Mouse (Mus musculus): ENCODE results near the gene Ccdc185. TPM values are rescaled to one million over a fixed set of nuclear protein-coding genes. Genes with fewer than 3 reads are reported as not detected.

The Ccdc185 gene
- polyA plus RNA-seq, 1 experiment from 2014 or later: not detected

DNA sequence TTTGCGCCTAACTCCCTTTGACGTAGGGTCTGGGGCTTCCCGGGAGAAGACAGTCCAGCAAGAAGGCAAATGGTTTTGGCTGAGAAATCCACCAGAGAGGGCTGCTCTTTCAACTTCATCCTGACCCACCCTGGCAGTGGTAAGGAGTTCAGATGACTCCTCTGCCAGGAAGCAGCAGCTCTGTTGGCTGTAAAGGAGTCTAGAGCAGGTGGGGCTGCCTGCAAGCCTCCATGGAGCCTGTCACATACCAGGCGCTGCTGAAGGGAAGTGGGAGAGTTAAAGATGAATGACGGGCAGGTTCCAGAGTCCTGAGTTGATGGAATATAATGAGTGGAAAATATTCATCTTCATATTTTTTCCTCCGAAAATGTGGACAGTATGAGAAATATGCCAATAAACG lies 34.8 kb upstream of the Ccdc185 start:
- Histone ChIP-seq H3K9me3 (ENCODE audit: control insufficient read depth, low read depth, low read length) (no peaks in the 10 kb centered on the region), H3K4me1 (ENCODE audit: control insufficient read depth, insufficient read depth, low read length) (0 out of 2 replicates have a peak, but pooled peaks cover 4% of the 10 kb centered on the region), H3K9ac (replicated peaks; ENCODE audit: low read depth, low read length) (no peak overlapping the region), H3K27me3 (ENCODE audit: control insufficient read depth, insufficient read depth, low read length) (no peaks in the 10 kb centered on the region), H3K4me3 (ENCODE audit: low read depth, low read length) (no peak overlapping the region), H3K27ac (ENCODE audit: low read length) (no peak overlapping the region), H3K36me3 (ENCODE audit: control insufficient read depth, insufficient read depth, low read length) (no peaks in the 10 kb centered on the region), H3K4me2 (replicated peaks; ENCODE audit: low read depth, low read length) (no peak overlapping the region)
- 88% methylated on average over 7 of the region's 7 CpGs for WGBS
- no peak for ATAC-seq (ENCODE audit: insufficient number of reproducible peaks, insufficient read depth, low FRiP score, low read depth)

GRCm38 (mm10) chr1:182779024-182779520 lies 30.1 kb upstream of the Ccdc185 start:
- ATAC-seq (ENCODE audit: insufficient number of reproducible peaks, insufficient read depth, low FRiP score, low read depth): no peak
- Histone ChIP-seq H3K4me3 (ENCODE audit: low read depth, low read length) (no peak overlapping the region), H3K4me2 (replicated peaks; ENCODE audit: low read depth, low read length) (no peak overlapping the region), H3K9me3 (ENCODE audit: control insufficient read depth, low read depth, low read length) (no peaks in the 10 kb centered on the region), H3K27me3 (ENCODE audit: control insufficient read depth, insufficient read depth, low read length) (no peaks in the 10 kb centered on the region), H3K9ac (replicated peaks; ENCODE audit: low read depth, low read length) (no peak overlapping the region), H3K36me3 (ENCODE audit: control insufficient read depth, insufficient read depth, low read length) (no peaks in the 10 kb centered on the region), H3K4me1 (ENCODE audit: control insufficient read depth, insufficient read depth, low read length) (no peaks in the 10 kb centered on the region), H3K27ac (ENCODE audit: low read length) (no peak overlapping the region)
- 76% methylated on average over 6 of the region's 6 CpGs for WGBS

DNA sequence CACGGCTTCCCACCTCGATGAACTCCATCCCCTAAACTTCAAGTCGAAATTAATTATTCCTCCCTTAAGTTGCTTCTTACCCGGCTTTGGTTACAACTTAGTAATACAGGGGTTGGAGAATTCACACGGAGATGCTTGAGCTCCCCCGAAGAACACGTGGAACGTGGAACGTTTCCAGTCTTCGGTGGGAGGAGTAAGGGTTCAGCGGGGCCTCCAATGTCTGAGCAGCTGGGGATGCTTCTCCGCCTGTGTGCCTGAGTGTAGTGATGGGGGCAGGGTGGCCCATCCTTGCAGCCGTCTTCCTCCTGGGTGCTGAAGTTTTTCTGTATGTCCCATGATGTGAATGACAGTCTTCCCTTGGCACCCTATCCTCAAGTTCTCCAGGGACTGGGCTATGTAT lies 29.2 kb upstream of the Ccdc185 start:
- Histone ChIP-seq H3K4me3 (ENCODE audit: low read depth, low read length) (no peak overlapping the region), H3K36me3 (ENCODE audit: control insufficient read depth, insufficient read depth, low read length) (no peaks in the 10 kb centered on the region), H3K27ac (ENCODE audit: low read length) (no peak overlapping the region), H3K4me2 (replicated peaks; ENCODE audit: low read depth, low read length) (no peak overlapping the region), H3K4me1 (ENCODE audit: control insufficient read depth, insufficient read depth, low read length) (no peaks in the 10 kb centered on the region), H3K9ac (replicated peaks; ENCODE audit: low read depth, low read length) (no peak overlapping the region), H3K27me3 (ENCODE audit: control insufficient read depth, insufficient read depth, low read length) (no peaks in the 10 kb centered on the region), H3K9me3 (ENCODE audit: control insufficient read depth, low read depth, low read length) (no peaks in the 10 kb centered on the region)
- WGBS: 64% methylated on average over 13 of the region's 13 CpGs
- no peak for ATAC-seq (ENCODE audit: insufficient number of reproducible peaks, insufficient read depth, low FRiP score, low read depth)

DNA sequence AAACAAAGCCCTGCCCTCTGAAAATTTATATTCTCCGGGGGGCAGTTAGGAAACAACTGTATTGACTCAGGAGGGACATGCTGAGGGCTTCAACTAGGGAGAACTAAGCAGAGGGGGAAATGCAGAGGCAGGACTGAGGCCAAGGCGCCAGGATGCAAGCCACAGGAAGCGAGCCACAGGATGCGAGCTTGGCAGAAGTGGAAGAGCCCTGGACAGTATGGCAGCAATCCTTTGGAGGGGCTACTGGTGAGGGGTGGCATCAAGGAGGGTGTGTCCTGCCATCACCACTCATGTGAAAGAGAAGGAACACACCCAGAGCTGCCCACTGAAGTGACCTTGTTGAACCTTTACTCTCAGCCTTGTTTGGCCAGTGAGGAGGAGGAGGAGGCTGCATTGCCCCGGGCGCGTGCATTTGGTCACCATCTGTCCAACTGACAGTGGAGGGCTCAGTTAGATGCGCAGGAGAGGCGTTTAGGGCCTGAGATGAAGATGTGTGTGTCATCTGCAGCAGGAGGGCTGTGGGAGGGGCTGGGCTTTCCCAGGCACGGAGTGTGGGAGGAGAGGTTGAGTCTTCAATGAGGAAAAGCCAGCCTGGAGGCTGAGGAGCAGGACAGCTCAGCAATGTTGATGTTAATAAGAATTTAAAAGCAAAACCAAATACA lies 27.9 kb upstream of the Ccdc185 start:
- no peak for ATAC-seq (ENCODE audit: insufficient number of reproducible peaks, insufficient read depth, low FRiP score, low read depth)
- no peak overlapping the region for H3K27ac ChIP-seq (ENCODE audit: low read length)

GRCm38 (mm10) chr1:182775576-182775975 lies 26.6 kb upstream of the Ccdc185 start:
- Histone ChIP-seq H3K4me2 (replicated peaks; ENCODE audit: low read depth, low read length) (no peak overlapping the region), H3K4me1 (ENCODE audit: control insufficient read depth, insufficient read depth, low read length) (no peaks in the 10 kb centered on the region), H3K27me3 (ENCODE audit: control insufficient read depth, insufficient read depth, low read length) (no peaks in the 10 kb centered on the region), H3K4me3 (ENCODE audit: low read depth, low read length) (no peak overlapping the region), H3K27ac (ENCODE audit: low read length) (no peak overlapping the region), H3K36me3 (ENCODE audit: control insufficient read depth, insufficient read depth, low read length) (no peaks in the 10 kb centered on the region), H3K9me3 (ENCODE audit: control insufficient read depth, low read depth, low read length) (no peaks in the 10 kb centered on the region), H3K9ac (replicated peaks; ENCODE audit: low read depth, low read length) (no peak overlapping the region)
- 89% methylated on average over 7 of the region's 7 CpGs for WGBS
- no peak for ATAC-seq (ENCODE audit: insufficient number of reproducible peaks, insufficient read depth, low FRiP score, low read depth)

More for the DNA sequence above, 27.9 kb upstream of the Ccdc185 start:
- Histone ChIP-seq H3K27me3 (ENCODE audit: control insufficient read depth, insufficient read depth, low read length) (no peaks in the 10 kb centered on the region), H3K4me3 (ENCODE audit: low read depth, low read length) (no peak overlapping the region), H3K4me1 (ENCODE audit: control insufficient read depth, insufficient read depth, low read length) (no peaks in the 10 kb centered on the region), H3K4me2 (replicated peaks; ENCODE audit: low read depth, low read length) (no peak overlapping the region), H3K36me3 (ENCODE audit: control insufficient read depth, insufficient read depth, low read length) (no peaks in the 10 kb centered on the region), H3K9ac (replicated peaks; ENCODE audit: low read depth, low read length) (no peak overlapping the region), H3K9me3 (ENCODE audit: control insufficient read depth, low read depth, low read length) (no peaks in the 10 kb centered on the region)
- WGBS: 65% methylated on average over 10 of the region's 10 CpGs

DNA sequence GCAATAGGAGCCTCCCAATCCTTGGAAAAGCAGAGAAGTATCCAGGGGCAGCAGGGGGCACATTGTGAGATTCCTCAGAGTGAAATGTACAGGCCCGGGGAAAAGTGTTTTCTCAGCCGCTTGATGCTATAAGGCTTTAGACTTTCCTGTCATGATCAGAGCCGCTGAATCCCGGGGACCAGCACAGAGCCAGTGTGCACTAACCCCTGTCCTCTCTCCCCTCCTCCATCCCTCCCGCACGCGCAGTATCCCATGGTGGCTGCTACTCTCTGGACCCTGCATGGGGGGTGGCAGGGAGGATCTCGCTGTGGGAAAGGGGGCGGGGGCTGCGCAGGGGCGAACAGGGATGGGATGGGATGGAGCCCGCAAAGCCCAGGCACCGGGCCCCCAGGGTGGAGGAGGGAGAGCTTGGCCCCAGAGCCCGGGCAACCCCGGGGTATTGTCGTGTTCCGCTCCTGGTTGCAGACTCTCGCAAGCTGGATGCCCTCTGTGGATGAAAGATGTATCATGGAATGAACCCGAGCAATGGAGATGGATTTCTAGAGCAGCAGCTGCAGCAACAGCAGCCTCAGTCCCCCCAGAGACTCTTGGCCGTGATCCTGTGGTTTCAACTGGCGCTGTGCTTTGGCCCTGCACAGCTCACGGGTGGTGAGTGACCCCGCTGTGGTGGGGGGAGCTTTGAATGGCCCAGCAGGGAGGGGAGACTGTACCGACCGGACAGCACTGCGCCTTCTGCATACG lies 15.7 kb upstream of the Ccdc185 start:
- WGBS: 3% methylated on average over 27 of the region's 27 CpGs
- ATAC-seq (ENCODE audit: insufficient number of reproducible peaks, insufficient read depth, low FRiP score, low read depth): peak; percentile 57; the same call in 1 of the 2 replicates
- 0 out of 2 replicates have a peak overlapping the region, but pooled peaks have one; percentile 27 for H3K27ac ChIP-seq (ENCODE audit: low read length)

DNA sequence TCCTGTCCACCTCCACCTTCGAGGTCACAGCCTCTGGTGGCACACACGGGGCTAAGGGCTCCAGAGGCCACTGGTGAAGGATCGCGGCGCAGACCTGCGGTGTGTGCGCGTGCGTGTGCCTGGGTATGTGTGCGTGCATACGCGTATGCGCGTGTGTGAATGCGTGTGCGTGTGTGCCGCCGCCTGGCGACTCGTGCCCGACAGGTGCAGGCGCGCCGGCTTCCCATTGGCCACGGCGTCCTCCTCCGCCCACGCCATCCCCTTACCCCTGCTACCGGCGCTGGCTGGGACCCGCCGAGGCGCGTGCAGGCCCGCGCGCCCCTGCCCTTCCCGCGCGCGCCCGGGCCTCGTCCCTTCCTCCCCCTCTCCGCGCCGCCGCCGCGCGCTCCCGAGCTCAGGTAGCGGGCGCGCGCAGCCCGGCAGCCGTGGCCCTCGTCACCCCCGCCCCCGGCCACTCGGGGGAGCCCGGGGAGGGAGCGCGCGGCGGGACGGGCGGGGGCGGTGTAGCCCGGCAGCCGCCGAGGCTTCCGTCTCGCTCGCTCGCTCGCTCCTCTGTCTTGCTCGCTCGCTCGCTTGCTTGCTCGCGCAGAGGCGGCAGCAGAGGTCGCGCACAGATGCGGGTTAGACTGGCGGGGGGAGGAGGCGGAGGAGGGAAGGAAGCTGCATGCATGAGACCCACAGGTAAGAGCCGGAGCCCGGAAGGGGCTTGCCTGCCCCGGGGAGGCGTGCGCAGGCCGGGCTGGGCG lies 14.9 kb upstream of the Ccdc185 start, which contains the start of gene Susd4:
TSS of gene Susd4 (plus strand) at position 145 of the 746 bp plus-strand sequence.
- peak; percentile 84 for ATAC-seq (ENCODE audit: insufficient number of reproducible peaks, insufficient read depth, low FRiP score, low read depth)
- Histone ChIP-seq H3K9me3 (ENCODE audit: control insufficient read depth, low read depth, low read length) (no peaks in the 10 kb centered on the region), H3K27ac (ENCODE audit: low read length) (0 out of 2 replicates have a peak within 1 kb of the TSS, but pooled peaks have one; percentile 27), H3K4me2 (replicated peaks; ENCODE audit: low read depth, low read length) (peak within 1 kb of the TSS; percentile 93), H3K4me3 (ENCODE audit: low read depth, low read length) (peak within 1 kb of the TSS; percentile 46), H3K36me3 (ENCODE audit: control insufficient read depth, insufficient read depth, low read length) (no peaks in the 10 kb centered on the region), H3K4me1 (ENCODE audit: control insufficient read depth, insufficient read depth, low read length) (peaks cover 8% of the 10 kb centered on the region; the same call in 1 of the 2 replicates), H3K27me3 (ENCODE audit: control insufficient read depth, insufficient read depth, low read length) (no peaks in the 10 kb centered on the region), H3K9ac (replicated peaks; ENCODE audit: low read depth, low read length) (peak within 1 kb of the TSS; percentile 28)
- 0% methylated on average over 67 of the region's 95 CpGs for WGBS

More for the DNA sequence above, 15.7 kb upstream of the Ccdc185 start:
- peak overlapping the region; percentile 93 for H3K4me2 ChIP-seq (replicated peaks; ENCODE audit: low read depth, low read length)
- H3K4me3 ChIP-seq (ENCODE audit: low read depth, low read length): peak overlapping the region; percentile 46
- H3K9me3 ChIP-seq (ENCODE audit: control insufficient read depth, low read depth, low read length): no peaks in the 10 kb centered on the region
- peaks cover 8% of the 10 kb centered on the region; the same call in 1 of the 2 replicates for H3K4me1 ChIP-seq (ENCODE audit: control insufficient read depth, insufficient read depth, low read length)
- H3K9ac ChIP-seq (replicated peaks; ENCODE audit: low read depth, low read length): peak overlapping the region; percentile 28; the same call in 1 of the 2 replicates
- no peaks in the 10 kb centered on the region for H3K27me3 ChIP-seq (ENCODE audit: control insufficient read depth, insufficient read depth, low read length)
- H3K36me3 ChIP-seq (ENCODE audit: control insufficient read depth, insufficient read depth, low read length): no peaks in the 10 kb centered on the region

- 11% methylated on average over 17 of the region's 17 CpGs for WGBS
- Histone ChIP-seq H3K9me3 (ENCODE audit: control insufficient read depth, low read depth, low read length) (no peaks in the 10 kb centered on the region), H3K4me1 (ENCODE audit: control insufficient read depth, insufficient read depth, low read length) (peaks cover 8% of the 10 kb centered on the region; the same call in 1 of the 2 replicates), H3K27ac (ENCODE audit: low read length) (no peak overlapping the region), H3K9ac (replicated peaks; ENCODE audit: low read depth, low read length) (no peak overlapping the region), H3K27me3 (ENCODE audit: control insufficient read depth, insufficient read depth, low read length) (no peaks in the 10 kb centered on the region), H3K4me2 (replicated peaks; ENCODE audit: low read depth, low read length) (peak overlapping the region; percentile 93), H3K4me3 (ENCODE audit: low read depth, low read length) (peak overlapping the region; percentile 46), H3K36me3 (ENCODE audit: control insufficient read depth, insufficient read depth, low read length) (no peaks in the 10 kb centered on the region)
- no peak for ATAC-seq (ENCODE audit: insufficient number of reproducible peaks, insufficient read depth, low FRiP score, low read depth)
These were observed 14.3 kb upstream of the Ccdc185 start for GRCm38 (mm10) chr1:182763191-182763715.

All from stomach, embryonic 14.5 days (tissue).